Comparison of ENCODE assay signal across 8 mouse cellular contexts in the genomic region with DNA sequence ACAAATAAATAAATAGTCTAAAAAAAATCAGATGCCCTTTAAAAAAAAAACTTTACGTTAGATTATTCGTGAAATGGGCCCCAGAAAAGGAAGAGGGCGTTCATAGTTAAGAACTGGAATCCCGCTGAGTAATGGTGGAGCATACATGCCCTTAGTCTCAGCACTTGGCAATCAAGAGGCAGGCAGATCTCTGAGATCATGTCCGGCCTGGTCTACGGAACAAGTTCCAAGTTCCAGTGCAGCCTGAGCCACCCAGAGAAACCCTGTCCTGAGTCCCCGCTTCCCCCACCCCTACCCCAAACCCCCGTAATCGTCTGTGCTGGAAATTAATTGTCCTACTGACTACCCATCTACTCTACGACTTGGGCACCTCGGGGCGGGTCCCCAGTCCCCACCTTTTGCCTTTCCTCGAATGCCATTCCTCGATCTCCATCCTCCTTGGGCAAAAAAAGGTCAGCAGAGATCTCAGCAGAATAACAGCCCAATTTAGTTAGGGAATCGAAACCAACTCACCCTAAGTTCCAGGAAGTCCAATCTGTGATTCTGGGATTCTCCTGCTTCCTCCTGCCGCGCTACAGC. TPM values are rescaled to one million over a fixed set of nuclear protein-coding genes. Genes with fewer than 3 reads are reported as not detected.
A peak's percentile ranks its signal among the peaks of the same experiment; 100 is the strongest.
DNase-seq lines count a peak whose midpoint lies in the region; ATAC-seq lines count a peak whose summit lies in the region.

No protein-coding gene starts in this region.

- H3K4me2 ChIP-seq in neural tube, embryonic 11.5 days (ENCODE audit: low read depth) = peak overlapping the region; percentile 53
- H3K4me2 ChIP-seq in forebrain, embryonic 11.5 days (ENCODE audit: low read depth, low read length, severe bottlenecking) = peak overlapping the region; percentile 80
- H3K4me2 ChIP-seq in intestine, embryonic 15.5 days (replicated peaks) = peak overlapping the region; percentile 96

- no peaks in the 10 kb centered on the region for H3K27me3 ChIP-seq in neural tube, embryonic 11.5 days (ENCODE audit: control insufficient read depth, insufficient read depth, low read length)
- peaks cover 6% of the 10 kb centered on the region; the same call in 1 of the 2 replicates for H3K27me3 ChIP-seq in forebrain, embryonic 11.5 days (ENCODE audit: control insufficient read depth, insufficient read depth, low read length)
- H3K27me3 ChIP-seq in intestine, embryonic 15.5 days (replicated peaks) = no peaks in the 10 kb centered on the region

- ATAC-seq in neural tube, embryonic 11.5 days (ENCODE audit: insufficient read depth, low FRiP score, low TSS enrichment) = no peak
- no peak for ATAC-seq in forebrain, embryonic 11.5 days (replicated peaks; ENCODE audit: low FRiP score)
- ATAC-seq in intestine, embryonic 15.5 days = peak; percentile 15; the same call in 1 of the 2 replicates

- H3K4me1 ChIP-seq in neural tube, embryonic 11.5 days (ENCODE audit: control insufficient read depth, insufficient read depth, low read length) = no peaks in the 10 kb centered on the region
- H3K4me1 ChIP-seq in forebrain, embryonic 11.5 days (replicated peaks; ENCODE audit: control insufficient read depth, insufficient read depth, low read length) = 0 out of 2 replicates have a peak, but pooled peaks cover 3% of the 10 kb centered on the region
- H3K4me1 ChIP-seq in intestine, embryonic 15.5 days (replicated peaks) = peaks cover 2% of the 10 kb centered on the region; the same call in 1 of the 2 replicates

- DNase-seq in neural tube, embryonic 11.5 days (ENCODE audit: low spot score) = no peak
- no peak for DNase-seq in neural tube, embryonic 10.5 days (ENCODE audit: extremely low spot score, low spot score)
- no peak for DNase-seq in forebrain, embryonic 11.5 days (ENCODE audit: low spot score)
- peak; percentile 30 for DNase-seq in lung, postnatal 25 days (ENCODE audit: low spot score)
- DNase-seq in frontal cortex, adult 2 months (ENCODE audit: extremely low spot score in 1 of 2, low spot score in 1 of 2) = no peak
- no peak for DNase-seq in frontal cortex, postnatal 36 days (ENCODE audit: low spot score in 2 of 2)
- no peak for DNase-seq in Muller cell, postnatal 12 days (ENCODE audit: inconsistent ontology term)

- H3K27ac ChIP-seq in neural tube, embryonic 11.5 days (ENCODE audit: low read depth, low read length) = no peak overlapping the region
- no peak overlapping the region for H3K27ac ChIP-seq in forebrain, embryonic 11.5 days (ENCODE audit: low read depth, low read length)
- H3K27ac ChIP-seq in intestine, embryonic 15.5 days = 0 out of 2 replicates have a peak overlapping the region, but pooled peaks have one; percentile 9

- H3K9ac ChIP-seq in neural tube, embryonic 11.5 days (ENCODE audit: low read length) = 0 out of 2 replicates have a peak overlapping the region, but pooled peaks have one; percentile 2
- H3K9ac ChIP-seq in forebrain, embryonic 11.5 days (ENCODE audit: low read length) = peak overlapping the region; percentile 43
- peak overlapping the region; percentile 46 for H3K9ac ChIP-seq in intestine, embryonic 15.5 days

- peak overlapping the region; percentile 25 for H3K4me3 ChIP-seq in neural tube, embryonic 11.5 days (ENCODE audit: low read depth, low read length)
- H3K4me3 ChIP-seq in forebrain, embryonic 11.5 days (ENCODE audit: low read depth, low read length) = peak overlapping the region; percentile 38
- peak overlapping the region; percentile 50 for H3K4me3 ChIP-seq in intestine, embryonic 15.5 days (replicated peaks)

- WGBS in neural tube, embryonic 11.5 days = 32% methylated on average over 17 of the region's 17 CpGs
- 24% methylated on average over 17 of the region's 17 CpGs for WGBS in forebrain, embryonic 11.5 days
- WGBS in intestine, embryonic 15.5 days = 27% methylated on average over 17 of the region's 17 CpGs

- H3K36me3 ChIP-seq in neural tube, embryonic 11.5 days (ENCODE audit: control insufficient read depth, insufficient read depth, low read length) = no peaks in the 10 kb centered on the region
- H3K36me3 ChIP-seq in forebrain, embryonic 11.5 days (ENCODE audit: control insufficient read depth, insufficient read depth, low read length) = no peaks in the 10 kb centered on the region
- H3K36me3 ChIP-seq in intestine, embryonic 15.5 days = no peaks in the 10 kb centered on the region

- no peaks in the 10 kb centered on the region for H3K9me3 ChIP-seq in neural tube, embryonic 11.5 days (ENCODE audit: control insufficient read depth, low read length)
- H3K9me3 ChIP-seq in forebrain, embryonic 11.5 days (ENCODE audit: control insufficient read depth, low read length) = no peaks in the 10 kb centered on the region
- H3K9me3 ChIP-seq in intestine, embryonic 15.5 days = no peaks in the 10 kb centered on the region

RNA-seq across cellular contexts. Expression of a gene that starts 0.6 kb away (rescaled TPM):
- 0.28 and 0.37 TPM in 2 replicates for polyA plus RNA-seq in neural tube, embryonic 11.5 days (2014; fragmentation: Nextera tagmentation; extraction: Ambion mirVana)
- polyA plus RNA-seq in forebrain, embryonic 11.5 days (2014; fragmentation: Nextera tagmentation; extraction: Ambion mirVana) = 0.43 TPM in 1 of 2 replicates, not detected in the other
- polyA plus RNA-seq in intestine, embryonic 15.5 days (2015; fragmentation: Nextera tagmentation; extraction: Ambion mirVana) = 2.7 TPM in 2 replicates
- 0.44 and 0.70 TPM in 2 replicates for polyA plus RNA-seq in frontal cortex, adult 2 months (2012; rRNA removed)

RNA-seq across cellular contexts. Expression of a gene that starts 37.4 kb away (rescaled TPM):
- 84.1 and 85.4 TPM in 2 replicates for polyA plus RNA-seq in neural tube, embryonic 11.5 days (2014; fragmentation: Nextera tagmentation; extraction: Ambion mirVana)
- polyA plus RNA-seq in forebrain, embryonic 11.5 days (2014; fragmentation: Nextera tagmentation; extraction: Ambion mirVana) = 97.3 TPM in 2 replicates
- 49.4 and 50.3 TPM in 2 replicates for polyA plus RNA-seq in intestine, embryonic 15.5 days (2015; fragmentation: Nextera tagmentation; extraction: Ambion mirVana)
- polyA plus RNA-seq in frontal cortex, adult 2 months (2012; rRNA removed) = 14.8 and 15.1 TPM in 2 replicates

RNA-seq across cellular contexts. Expression of a gene that starts 56.2 kb away (rescaled TPM):
- not detected in 2 replicates for polyA plus RNA-seq in neural tube, embryonic 11.5 days (2014; fragmentation: Nextera tagmentation; extraction: Ambion mirVana)
- 0.09 TPM in 1 of 2 replicates, not detected in the other for polyA plus RNA-seq in forebrain, embryonic 11.5 days (2014; fragmentation: Nextera tagmentation; extraction: Ambion mirVana)
- 0.88 and 1.2 TPM in 2 replicates for polyA plus RNA-seq in intestine, embryonic 15.5 days (2015; fragmentation: Nextera tagmentation; extraction: Ambion mirVana)
- polyA plus RNA-seq in frontal cortex, adult 2 months (2012; rRNA removed) = 25.6 and 28.7 TPM in 2 replicates

Comparison
In these comparisons a context has a peak if more than half of its experiments do, and no peak if none do; other contexts are left out.
1. RNA of a gene that starts 56.2 kb away (polyA plus RNA-seq): 25.6 to 28.7 TPM in frontal cortex, adult 2 months; 0.88 to 1.2 TPM in intestine, embryonic 15.5 days, 0.09 TPM in forebrain, embryonic 11.5 days and not detected in neural tube, embryonic 11.5 days; every median in the first group is over 10 times any median in the second.
2. Peak in every context shown above with its lines, with median percentiles within 50 percentile points of each other: H3K4me2 ChIP-seq, H3K4me3 ChIP-seq and H3K9ac ChIP-seq.